Mouse (Mus musculus) c-Kit-positive CD71-positive TER-119-positive erythroid progenitor cells, embryonic 14.5 days (primary cell): ENCODE measurements around the gene Polr3b.

Experiments used
- DNase-seq: peaks from one replicate; pipeline ENCODE4 v3.0.0-alpha.2; 2013; ENCODE audit warnings: low spot score

The Polr3b gene

DNA sequence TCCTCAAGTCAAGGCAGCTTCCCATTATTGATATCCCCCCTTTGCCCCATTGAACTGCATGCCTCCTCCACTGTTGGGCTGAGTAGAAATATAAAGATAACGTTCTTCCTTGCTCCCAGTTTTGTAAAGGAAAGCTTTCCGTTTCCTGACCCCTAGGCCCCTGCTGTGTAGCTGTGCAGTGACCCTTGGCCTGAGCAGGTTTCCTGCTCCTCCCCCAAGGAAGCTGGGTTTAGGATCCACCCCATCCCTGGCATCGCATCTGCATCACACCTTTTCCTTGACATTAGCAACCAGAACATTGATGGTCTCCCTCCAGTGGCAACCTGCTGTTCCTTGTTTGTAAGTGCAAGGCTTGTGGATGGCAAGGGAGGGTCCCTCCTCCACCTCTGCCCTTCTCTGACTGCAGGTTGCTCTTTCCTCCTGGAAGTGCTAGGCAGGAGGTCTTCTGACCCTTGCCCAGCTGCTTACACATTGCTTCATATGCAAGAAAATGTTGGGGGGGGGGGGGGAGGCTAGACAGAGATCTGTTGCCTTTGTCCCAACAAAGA, 43.7 kb downstream of the Polr3b start:
- no peak for DNase-seq

DNA sequence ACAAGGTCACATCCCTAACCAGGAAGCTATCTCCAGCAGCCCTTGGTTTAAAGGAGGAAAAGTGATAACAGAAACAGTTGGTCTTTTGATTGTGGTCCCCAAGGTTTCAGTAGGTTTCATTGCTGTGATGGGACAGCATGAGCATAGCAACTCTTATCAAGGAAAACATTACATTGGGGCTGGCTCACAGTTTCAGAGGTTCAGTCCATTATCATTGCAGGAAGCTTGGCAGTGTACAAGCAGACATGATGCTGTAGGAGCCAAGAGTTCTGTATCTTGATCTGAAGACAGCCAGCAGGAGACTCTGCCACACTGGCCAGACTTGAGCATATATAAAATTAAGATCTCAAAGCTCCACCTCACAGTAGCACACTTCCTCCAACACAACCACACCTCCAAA, 53.6 kb downstream of the Polr3b start:
- DNase-seq: no peak

DNA sequence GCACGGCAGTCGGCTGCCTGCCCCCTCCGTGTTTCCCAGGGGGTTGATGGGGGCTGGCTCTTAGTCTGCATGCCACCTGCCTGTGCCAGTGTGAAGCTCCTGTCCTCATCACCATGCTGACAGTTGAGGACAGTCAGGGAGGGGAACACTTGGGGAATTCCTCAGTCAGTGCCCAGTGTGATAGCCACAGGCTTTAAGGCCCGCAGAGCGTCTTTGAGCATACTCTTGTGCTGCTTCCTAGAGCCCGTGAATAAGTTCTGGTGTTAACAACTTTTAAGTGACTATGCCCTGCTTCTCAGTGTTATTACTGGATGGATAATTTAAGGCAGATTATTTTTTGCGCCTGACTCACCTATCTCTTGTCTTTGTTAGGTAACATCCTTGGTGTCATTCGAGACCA, 54.4 kb downstream of the Polr3b start:
- no peak for DNase-seq

DNA sequence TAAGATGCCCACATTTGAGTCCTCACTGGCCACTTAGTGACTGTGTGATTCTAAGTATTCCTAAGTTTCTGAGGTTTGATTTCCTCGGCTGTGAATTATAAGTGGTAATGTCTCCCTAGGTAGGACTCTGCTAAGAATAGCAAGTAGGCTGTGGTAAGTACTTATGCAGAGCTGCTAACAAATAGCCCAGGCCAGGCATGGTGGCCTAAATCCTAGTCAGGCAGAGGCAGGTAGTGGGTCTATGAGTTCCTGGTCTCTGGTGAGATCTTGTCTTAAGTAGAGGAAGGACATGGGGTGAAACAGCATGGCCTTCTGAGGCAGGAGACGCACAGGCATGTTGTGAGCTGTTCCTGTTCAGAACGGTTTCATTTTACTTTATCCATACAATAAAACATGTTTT, 55.8 kb downstream of the Polr3b start:
- no peak for DNase-seq

DNA sequence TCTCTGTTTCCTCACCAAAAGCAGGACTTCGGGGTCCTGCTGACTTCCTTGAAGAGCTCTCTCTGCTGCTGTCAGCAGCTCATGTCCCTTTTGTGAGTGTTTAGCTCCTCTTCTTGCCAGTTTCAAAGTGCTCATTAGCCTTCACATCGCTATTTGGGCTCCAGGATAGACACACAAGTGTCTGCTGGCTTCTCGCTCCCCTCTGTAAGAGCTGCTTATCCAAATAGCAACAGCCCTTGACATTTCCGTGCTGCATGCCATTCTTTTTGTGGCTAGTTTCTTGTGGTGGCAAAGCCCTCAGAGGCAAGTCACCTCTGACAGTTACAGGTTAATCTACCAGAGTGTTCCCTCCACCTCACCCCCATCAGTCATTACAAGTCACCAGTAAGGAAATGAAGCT, 56.3 kb downstream of the Polr3b start:
- no peak for DNase-seq

DNA sequence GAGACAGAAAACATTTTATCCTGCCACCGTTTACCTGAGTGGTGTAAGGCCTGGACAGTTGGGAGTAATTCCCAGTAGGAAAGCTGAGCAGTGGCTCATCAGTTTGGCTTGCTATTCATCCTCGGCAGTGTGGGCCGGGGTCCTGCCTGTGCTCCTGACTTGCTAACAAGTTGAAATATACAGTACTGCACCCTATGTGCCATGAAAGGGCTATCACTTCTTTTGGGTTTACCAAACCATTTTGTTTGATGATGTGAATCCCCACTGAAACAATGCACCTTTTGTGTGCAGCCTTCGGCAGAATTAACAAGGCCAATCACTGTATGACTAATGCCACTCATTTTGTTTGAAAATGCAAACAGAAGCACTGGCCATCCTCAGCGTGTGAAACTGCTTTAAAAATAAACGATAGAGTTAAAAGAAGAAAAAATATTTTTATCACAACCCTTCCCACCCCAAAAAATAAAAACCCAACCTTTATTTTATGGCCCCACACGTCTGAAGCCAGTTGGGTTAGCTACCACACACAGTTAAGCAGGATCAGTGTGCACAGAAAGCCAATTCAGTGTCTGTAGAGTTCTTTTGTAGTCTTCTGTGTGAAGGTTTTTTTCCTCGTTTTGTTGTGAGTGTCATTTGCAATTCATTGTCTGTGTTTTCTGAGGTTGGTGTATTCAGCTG, 63.5 kb downstream of the Polr3b start:
- DNase-seq: no peak

DNA sequence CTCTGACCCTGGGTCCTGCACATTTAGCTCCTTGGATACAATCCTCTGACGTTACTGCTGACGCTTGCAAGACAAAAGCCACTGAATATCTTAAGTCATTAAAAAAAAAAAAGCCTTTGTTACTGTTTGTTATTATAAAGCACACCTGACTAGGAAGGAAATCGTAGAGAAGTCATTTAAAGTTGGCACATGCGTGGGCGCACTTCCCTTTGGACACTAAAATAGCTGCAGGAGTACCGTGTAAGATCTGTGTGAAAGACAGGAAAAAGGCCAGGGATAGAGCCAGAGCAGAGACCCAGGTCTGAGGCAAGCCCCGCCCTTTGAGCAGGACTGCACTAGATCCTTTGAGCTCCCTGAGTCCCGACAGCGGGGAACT, 64.0 kb downstream of the Polr3b start:
- DNase-seq: no peak

DNA sequence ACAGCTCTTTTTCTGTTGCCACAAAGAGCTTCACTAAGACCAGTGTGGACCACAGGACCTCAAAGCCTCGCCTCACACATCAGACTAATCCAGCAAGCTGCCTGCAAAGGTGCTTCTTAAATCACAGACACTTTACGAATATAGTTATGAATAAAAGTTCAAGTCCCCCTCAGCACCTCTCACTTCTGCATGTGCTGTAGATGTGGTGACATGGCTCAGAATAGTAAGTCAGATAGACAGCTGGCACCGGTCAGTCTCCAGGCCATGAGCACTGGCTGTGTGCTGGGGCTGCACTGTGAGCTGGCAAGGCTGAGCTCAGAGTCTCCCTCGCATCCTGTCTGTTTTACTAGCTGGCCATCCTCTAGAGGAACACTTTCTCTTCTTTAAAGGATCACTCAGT, 64.6 kb downstream of the Polr3b start:
- no peak for DNase-seq

DNA sequence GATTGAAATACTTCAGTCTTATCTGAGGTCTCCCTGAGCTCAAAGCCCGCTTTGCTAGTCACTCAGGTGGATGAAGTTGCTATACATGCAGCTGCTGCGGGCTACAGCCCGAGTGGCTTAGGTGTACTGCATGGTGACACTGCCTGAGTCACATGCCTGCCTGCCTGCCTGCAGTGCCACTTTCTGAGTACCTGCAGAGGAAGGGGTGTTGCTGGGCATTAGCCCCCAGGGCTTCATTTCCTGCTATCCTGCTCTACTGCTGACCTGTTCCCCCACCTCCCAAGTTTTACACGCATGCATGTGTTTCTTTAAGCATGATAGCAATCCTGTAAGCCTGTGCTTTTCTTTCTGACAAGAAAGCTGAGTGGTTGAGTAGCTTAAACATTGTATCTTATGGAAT, 65.6 kb downstream of the Polr3b start:
- no peak for DNase-seq

DNA sequence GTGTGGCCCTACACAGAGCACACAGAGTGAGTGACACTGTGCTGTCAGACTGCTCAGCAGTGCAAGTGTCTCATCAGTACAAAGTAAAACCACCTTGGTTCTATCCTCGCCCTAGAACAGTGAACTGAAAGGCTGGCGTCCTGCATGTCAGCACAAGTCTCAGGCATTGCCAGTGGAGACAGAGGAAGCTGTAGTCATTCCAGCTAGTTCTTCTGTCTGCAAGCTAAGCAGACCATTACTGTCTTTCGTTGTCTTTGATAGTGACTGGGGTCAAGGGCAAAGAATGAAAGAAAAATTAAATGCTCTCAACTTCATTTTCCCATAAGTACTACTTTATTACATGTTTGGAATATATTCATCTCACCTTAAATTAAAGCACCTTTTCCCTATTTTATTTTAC, 67.8 kb downstream of the Polr3b start:
- no peak for DNase-seq

DNA sequence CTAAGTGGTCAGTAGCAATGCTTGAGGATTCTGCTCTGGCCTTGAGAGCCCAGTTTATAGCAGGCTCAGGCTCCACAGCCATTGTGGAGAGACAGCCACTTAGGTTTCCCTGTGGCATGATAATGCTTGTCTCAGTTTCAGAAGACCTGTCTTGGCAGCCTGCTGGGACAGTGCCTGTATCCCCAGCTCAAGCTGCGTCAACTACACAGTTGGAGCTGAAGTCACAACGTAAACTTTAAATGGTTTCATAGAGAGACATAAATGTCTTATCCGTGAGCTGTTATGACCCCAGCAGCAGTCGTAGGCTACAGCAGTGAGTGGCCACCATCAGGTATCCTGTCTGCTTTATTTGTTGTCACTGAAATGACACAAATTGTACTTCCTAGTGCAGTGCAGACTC, 68.7 kb downstream of the Polr3b start:
- DNase-seq: no peak

DNA sequence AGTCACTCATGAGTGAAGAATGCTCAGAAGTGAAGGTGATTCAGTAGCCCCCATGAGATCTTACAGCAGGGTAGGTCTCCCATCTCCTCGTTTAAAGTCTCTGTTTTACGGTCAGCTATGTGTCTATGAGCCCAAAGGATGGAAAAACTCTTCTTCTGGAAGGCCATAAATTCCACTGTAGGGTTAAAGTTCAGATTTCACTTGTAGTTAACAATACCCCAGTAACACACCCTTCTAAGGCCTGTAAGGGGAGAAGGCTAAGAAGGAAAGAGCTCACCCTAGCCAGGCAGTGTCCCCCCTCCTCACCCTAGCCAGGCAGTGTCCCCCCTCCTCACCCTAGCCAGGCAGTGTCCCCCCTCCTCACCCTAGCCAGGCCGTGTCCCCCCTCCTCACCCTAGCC, 69.6 kb downstream of the Polr3b start:
- no peak for DNase-seq

DNA sequence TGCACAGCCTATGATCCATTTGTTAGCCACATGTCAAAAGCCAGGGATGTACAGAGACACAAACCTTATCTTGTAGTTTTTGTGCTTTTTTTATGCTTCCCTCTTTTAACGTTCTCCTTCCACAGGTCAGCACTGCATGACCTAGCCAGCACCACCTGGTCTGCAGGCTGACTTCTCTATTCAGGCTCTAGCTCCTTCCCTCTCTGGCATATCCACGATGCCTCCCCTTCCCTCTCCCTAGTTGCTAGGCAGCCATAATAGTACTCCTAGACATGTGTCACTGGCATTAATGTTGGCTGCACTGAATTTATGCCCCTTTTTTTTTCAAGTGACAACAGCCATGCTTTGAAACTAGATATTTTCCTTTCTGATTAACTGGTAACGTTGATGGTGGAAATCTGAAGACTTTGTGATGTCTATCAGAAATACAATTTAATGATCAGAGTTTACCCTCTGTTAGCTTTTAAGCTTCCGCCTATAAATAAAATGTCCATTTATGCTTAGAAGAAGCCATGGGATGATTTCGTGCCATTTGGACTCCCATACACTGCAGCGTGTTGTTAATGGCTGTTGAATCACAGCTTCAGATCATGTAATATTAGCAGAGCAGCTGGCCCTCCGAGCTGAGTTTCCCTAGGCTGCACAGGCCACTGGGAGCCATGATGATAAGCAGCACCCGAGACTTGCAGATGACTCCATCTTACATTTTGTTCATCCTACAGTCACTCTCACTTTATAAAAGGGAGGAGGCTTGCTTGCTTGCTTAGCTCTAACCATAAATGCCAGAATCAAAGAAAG, 71.9 kb downstream of the Polr3b start:
- DNase-seq: no peak

DNA sequence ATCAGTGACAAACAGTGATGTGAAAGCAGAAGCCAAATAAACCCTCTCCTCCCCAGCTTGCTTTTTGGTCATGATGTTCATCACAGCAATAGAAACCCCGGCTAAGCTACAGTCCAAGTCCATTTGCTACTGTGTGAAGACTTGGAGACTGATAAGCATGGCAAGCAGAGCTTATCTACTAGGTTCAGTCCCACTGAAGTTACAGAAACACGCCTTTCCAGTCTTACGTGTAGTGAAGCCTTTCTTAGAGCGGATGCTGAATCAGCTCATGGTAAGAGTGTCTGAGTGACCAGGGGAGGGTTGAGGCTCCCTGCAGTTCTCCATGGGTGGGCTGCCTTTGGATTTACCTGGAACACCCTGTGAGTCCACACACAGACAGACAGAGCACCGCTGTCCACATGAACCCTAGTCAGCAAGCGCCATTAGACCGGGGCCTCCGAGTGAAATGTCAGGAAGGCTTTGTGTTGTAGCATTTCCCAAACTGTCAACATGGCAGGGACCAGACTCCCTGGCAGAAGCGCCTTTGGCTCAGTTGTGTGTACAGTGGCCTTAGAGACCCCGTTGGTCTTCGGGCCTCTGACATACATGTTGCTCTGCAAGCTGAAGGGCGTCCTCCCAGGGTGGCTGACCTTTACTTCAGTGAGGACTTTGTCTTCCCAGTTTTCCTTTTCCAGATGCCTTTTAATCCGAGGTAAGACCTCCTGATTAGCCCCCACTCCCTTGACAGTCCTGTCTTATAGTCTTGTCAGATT, 78.3 kb downstream of the Polr3b start:
- DNase-seq: peak; percentile 64

DNA sequence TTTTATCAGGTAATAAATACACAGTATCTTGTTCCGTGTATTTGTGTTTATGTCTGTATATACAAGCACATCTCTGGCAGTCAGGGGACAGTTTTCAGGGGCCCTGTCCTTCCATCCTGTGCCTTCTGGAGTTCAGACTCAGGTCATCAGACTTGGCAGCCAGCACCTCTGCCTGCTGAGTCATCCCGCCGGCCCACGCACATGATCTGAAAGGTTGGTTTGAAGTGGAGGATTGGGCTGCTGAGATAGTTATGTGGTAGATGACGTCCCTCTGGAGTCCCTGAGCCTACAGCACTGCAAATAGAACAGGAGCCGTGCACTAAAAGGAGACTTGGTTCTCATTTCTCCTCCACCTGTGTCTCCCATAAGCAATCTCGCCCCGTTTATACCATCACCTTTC, 79.0 kb downstream of the Polr3b start:
- DNase-seq: peak; percentile 36

DNA sequence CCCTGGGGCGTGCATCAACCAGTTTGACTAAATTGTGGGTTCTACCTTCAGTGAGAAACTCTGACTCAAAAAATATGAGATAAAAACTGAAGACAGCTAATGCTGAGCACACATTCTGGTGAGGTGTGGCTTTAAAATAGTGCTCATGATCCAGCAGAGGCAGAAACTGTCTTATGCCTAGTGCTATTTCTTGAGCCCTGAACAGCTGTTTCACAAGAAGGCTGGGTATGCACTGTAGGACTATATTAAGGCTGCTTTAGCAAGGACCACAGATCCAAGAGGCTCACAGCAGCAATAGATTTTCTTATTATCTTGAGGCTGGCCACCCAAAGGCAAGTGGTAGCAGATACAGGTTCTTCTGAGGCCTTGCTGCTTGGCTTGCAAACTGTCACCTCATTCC, 80.0 kb downstream of the Polr3b start:
- no peak for DNase-seq

DNA sequence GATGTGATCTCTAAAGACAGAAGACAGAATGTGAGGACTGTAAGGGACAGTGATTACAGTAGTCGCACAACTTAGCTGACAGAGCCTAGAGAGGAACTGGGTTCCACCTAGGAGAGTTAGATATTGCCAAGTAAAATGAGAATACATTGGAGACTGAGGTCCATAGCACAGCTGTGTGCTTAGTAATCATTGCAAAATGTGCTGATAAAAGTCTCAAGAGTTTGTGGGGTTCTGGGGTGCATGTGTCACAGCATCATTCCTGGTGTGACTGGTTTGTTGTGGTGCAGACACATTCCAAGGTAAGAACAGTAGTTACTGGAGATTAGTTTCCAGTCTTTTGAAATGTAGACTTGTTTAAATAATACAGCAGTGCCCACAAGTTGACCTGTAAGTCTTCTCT, 82.5 kb downstream of the Polr3b start:
- DNase-seq: no peak

DNA sequence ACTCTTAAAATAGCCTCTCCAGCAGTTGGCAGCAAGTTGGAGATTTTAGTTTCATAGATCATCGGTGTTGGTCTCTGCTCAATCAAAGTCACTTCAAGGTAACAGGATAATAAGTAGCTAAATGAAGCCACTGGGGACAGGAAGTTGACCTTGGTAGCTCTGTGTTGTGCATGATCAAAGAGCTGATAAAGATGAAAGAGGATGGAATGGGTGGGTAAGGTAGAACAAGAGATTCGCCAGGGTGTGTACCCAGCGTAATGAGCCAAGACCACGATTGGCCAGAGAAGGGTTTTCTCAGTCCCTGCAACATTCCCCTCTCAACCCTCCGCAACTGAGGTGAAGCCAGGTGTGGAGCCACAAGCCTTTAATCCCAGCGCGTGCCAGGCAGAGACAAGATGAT, 83.1 kb downstream of the Polr3b start:
- no peak for DNase-seq

DNA sequence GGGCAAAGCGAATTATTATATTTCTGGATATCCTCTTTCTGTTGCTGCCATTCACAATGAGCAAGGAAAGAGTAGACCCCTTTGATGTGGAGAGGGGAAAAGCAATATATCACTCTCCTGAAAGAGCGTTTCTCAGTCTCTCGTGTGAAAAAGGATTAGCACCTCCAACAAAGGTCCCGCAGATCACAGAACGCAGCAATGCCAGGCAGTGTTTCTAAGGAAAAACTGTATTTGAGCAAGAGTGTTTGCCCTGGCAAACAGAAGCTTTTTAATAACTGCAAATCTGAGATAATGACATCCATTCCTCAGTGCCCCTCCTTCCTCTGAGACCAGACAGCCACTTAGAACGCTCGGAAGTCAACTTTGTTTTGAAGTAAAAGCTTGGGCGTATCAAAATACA, 84.5 kb downstream of the Polr3b start:
- DNase-seq: no peak

DNA sequence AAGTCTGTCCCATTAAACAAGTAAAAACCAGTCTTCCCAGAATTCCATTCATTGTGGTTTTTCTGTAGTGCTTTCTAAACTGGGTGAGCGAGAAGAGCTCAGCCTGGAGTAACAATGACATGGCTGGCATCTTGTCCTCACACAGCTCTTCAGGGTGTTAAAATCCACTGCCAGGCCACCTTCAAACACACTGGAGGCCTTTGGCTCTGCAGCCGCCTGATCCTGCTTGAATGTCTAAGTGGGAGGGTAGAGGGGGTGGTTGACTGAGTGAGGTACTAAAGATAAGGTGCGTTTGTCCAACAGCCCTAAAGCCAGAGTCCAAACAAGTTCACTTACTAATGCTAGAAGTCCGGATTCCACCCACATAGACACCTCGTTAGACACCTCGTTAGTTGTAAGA, 85.1 kb downstream of the Polr3b start:
- no peak for DNase-seq

DNA sequence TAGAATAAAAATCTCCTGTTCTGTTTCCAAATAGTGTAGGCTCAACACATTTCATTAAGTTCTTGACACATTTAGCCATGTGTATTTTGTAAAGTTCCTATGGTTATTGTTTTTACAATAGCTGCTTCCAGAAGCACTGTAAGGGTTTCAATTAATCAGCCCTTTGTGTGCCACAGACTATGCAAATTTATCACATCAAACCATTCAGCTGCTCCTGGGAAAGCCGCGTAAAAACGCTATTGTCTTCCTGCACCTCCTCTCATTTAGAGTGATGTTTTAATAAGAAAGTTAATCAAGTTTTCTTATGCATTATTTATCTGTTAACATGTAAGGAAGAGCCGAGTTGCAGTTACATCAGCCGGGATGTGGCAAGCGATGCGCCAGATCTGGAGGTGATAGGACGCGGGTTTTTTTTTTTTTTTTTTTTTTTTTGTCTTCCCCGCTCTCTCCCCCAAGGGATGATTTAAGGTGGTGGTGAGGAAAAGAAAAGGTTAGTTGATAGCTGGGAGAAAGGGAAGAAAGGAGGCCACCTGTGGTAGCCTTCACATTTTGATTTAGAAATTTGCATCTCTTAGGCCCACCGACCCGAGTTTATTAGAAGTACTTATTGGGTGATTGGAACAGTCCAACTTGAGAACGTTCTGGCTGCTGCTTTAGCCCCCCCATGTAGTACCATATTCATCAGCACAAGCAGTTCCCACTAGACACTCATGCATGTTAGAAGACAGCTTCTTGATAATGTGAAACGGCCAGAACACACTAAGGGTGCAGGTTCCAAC, 85.8 kb downstream of the Polr3b start:
- DNase-seq: no peak

DNA sequence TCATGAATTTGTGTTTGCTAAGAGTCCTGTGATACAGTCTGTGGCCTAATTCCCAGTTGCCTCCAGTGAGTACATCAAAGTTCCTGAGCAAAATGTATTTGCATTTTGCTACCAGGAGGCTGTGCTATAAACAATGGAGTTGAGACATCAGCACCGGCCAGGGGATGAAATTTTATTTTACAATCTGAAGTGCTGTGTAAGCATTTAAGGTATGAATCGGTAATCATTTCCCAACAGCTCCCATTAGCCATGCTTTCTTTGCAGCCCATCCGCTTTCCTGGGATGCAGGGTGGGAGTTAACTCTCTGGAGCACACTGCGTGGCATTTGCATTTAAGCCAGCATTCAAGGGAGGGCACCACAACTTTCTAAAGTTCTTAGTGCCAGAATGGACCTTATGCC, 88.1 kb downstream of the Polr3b start:
- no peak for DNase-seq
